14 mouse cellular contexts compared by ENCODE assay signal in the genomic region with DNA sequence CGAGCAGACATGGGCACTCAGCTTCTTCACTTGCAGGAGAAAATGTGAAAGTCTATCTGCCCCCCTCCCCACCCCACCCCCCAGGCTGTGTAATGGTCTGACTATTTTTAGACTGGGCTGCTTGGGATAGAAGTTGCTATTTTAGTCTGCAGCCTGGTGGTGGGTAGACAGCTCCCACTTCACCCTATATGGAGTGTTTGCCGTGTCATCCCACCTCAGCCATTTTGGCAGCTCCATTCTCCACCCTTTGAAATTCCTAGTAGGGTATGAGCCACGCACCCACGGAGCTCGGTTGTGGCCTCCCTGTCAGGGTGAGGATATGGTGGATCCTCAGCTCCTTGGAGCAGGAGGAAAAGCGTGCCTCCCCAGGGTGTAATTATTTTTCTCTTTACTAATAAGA. TPM values are rescaled to one million over a fixed set of nuclear protein-coding genes. Genes with fewer than 3 reads are reported as not detected.
DNase-seq lines count a peak whose midpoint lies in the region; ATAC-seq and TF ChIP-seq lines count a peak whose summit lies in the region.
"Had no signal": no experiment of that assay in that cellular context is flagged by ENCODE, and none has a peak within 500 bp of the region (broad histone marks: within the 10 kb centered on the region; RNA-seq: fewer than 3 reads in every experiment).

No protein-coding gene starts in this region.

- CTCF ChIA-PET in Patski (lab: Charles Lee): no interaction called here

- 0 out of 2 replicates have a peak, but pooled peaks have one; percentile 56 for TF ChIP-seq EP300 in heart, adult 2 months (IDR thresholded peaks at IDR 0.05; ENCODE audit: insufficient read depth, low read depth, low read length)

- H3K4me2 ChIP-seq in intestine, embryonic 16.5 days (ENCODE audit: low read depth, low read length): no peak overlapping the region
- H3K4me2 ChIP-seq in midbrain, embryonic 16.5 days (ENCODE audit: low read length): no peak overlapping the region
- H3K4me2 ChIP-seq: neural tube, embryonic 12.5 days had no signal

- peak; percentile 18 for ATAC-seq in Patski
- ATAC-seq in intestine, embryonic 16.5 days: peak; percentile 38; the same call in 1 of the 2 replicates
- ATAC-seq in midbrain, embryonic 16.5 days: no peak
- ATAC-seq: activated CD4-positive, CD25-positive, alpha-beta regulatory T cell, adult 4 months had no signal

- TF ChIP-seq CTCF in Patski (IDR thresholded peaks at IDR 0.05): no peak
- no peak for TF ChIP-seq CTCF in heart, adult 2 months (IDR thresholded peaks at IDR 0.05)

- H3K4me1 ChIP-seq in heart, adult 2 months (ENCODE audit: control insufficient read depth, insufficient read depth, low read length): peaks cover 14% of the 10 kb centered on the region
- H3K4me1 ChIP-seq in intestine, embryonic 16.5 days (ENCODE audit: control insufficient read depth, insufficient read depth, low read length): peaks cover 33% of the 10 kb centered on the region
- peaks cover 19% of the 10 kb centered on the region for H3K4me1 ChIP-seq in midbrain, embryonic 16.5 days (ENCODE audit: control insufficient read depth, insufficient read depth, low read length)

- peaks cover 41% of the 10 kb centered on the region for H3K36me3 ChIP-seq in heart, adult 2 months (ENCODE audit: control insufficient read depth, insufficient read depth, low read length)
- peaks cover 2% of the 10 kb centered on the region; the same call in 1 of the 2 replicates for H3K36me3 ChIP-seq in intestine, embryonic 16.5 days (ENCODE audit: control insufficient read depth, insufficient read depth, low read length)
- peaks cover 10% of the 10 kb centered on the region for H3K36me3 ChIP-seq in midbrain, embryonic 16.5 days (ENCODE audit: control insufficient read depth, insufficient read depth, low read length)

- in situ Hi-C loops in Patski (cut with MboI; ENCODE audit: low pct_unique_long_range_greater_than_20kb): no loop called here

- POLR2A ChIA-PET in Patski (lab: Charles Lee): no interaction called here

- H3K4me3 ChIP-seq in heart, adult 2 months: no peak overlapping the region
- no peak overlapping the region for H3K4me3 ChIP-seq in intestine, embryonic 16.5 days (ENCODE audit: low read length)
- no peak overlapping the region for H3K4me3 ChIP-seq in midbrain, embryonic 16.5 days (ENCODE audit: low read depth, low read length)
- H3K4me3 ChIP-seq: hindbrain, embryonic 10.5 days; neural tube, embryonic 12.5 days had no signal

- WGBS in heart, adult 2 months: 48% methylated on average over 6 of the region's 6 CpGs
- WGBS in intestine, embryonic 16.5 days: 68% methylated on average over 6 of the region's 6 CpGs
- 76% methylated on average over 6 of the region's 6 CpGs for WGBS in midbrain, embryonic 16.5 days

- no peaks in the 10 kb centered on the region for H3K9me3 ChIP-seq in intestine, embryonic 16.5 days (ENCODE audit: control insufficient read depth, low read length)
- H3K9me3 ChIP-seq in midbrain, embryonic 16.5 days (replicated peaks; ENCODE audit: control insufficient read depth, low read length, poor library complexity, severe bottlenecking): no peaks in the 10 kb centered on the region
- H3K9me3 ChIP-seq: hindbrain, embryonic 10.5 days; neural tube, embryonic 12.5 days had no signal

- H3K27ac ChIP-seq in heart, adult 2 months: peak overlapping the region; percentile 91
- peak overlapping the region; percentile 59 for H3K27ac ChIP-seq in intestine, embryonic 16.5 days (ENCODE audit: low read length)
- H3K27ac ChIP-seq in midbrain, embryonic 16.5 days (ENCODE audit: low read length): no peak overlapping the region
- H3K27ac ChIP-seq: hindbrain, embryonic 10.5 days; neural tube, embryonic 12.5 days had no signal

- H3K9ac ChIP-seq in heart, adult 2 months (ENCODE audit: low read depth, low read length): no peak overlapping the region
- no peak overlapping the region for H3K9ac ChIP-seq in intestine, embryonic 16.5 days (ENCODE audit: low read depth, low read length)
- no peak overlapping the region for H3K9ac ChIP-seq in midbrain, embryonic 16.5 days (ENCODE audit: low read depth, low read length)
- H3K9ac ChIP-seq: neural tube, embryonic 12.5 days had no signal

- peak; percentile 61; the same call in 1 of the 2 replicates for TF ChIP-seq POLR2A in heart, adult 2 months (IDR thresholded peaks at IDR 0.05; ENCODE audit: insufficient read depth, low read depth, low read length)

- no peaks in the 10 kb centered on the region; the same call in 1 of the 2 replicates for H3K79me2 ChIP-seq in heart, adult 2 months (replicated peaks; ENCODE audit: control insufficient read depth, insufficient read depth, low read length)

- peak; percentile 96 for DNase-seq in heart, adult 11 months
- no peak for DNase-seq in heart, adult 8-10 months (ENCODE audit: low spot score)
- DNase-seq in Patski (ENCODE audit: low read depth, low spot score): no peak
- DNase-seq in heart, adult 2 months: peak; percentile 47 to 54
- no peak for DNase-seq in testis, postnatal 10 days (ENCODE audit: low spot score)
- no peak for DNase-seq in cerebellum, postnatal 14 days
- DNase-seq: cerebellum, adult 11 months; kidney, postnatal 4 days; spleen, adult 18-20 months had no signal

- no peaks in the 10 kb centered on the region for H3K27me3 ChIP-seq in Patski
- no peaks in the 10 kb centered on the region for H3K27me3 ChIP-seq in heart, adult 2 months (ENCODE audit: control insufficient read depth, insufficient read depth, low read length)
- no peaks in the 10 kb centered on the region for H3K27me3 ChIP-seq in intestine, embryonic 16.5 days (replicated peaks; ENCODE audit: control insufficient read depth, insufficient read depth, low read length)
- no peaks in the 10 kb centered on the region for H3K27me3 ChIP-seq in midbrain, embryonic 16.5 days (ENCODE audit: control insufficient read depth, insufficient read depth, low read depth, low read length)
- H3K27me3 ChIP-seq: neural tube, embryonic 12.5 days had no signal

- intact Hi-C loops in heart, adult 2 months (cut with DNase I): loop anchor here (10.0 kb wide), 2 partner anchors 129 to 221 kb away; a partner anchor contains a TSS

RNA-seq across cellular contexts. Expression of a gene that starts 6.4 kb away (rescaled TPM):
- 10 to 100 TPM; 23.7 to 34.1 (median 28.2) TPM for total RNA-seq in heart, adult 8-10 months (2022)
- 31.4 TPM for polyA plus RNA-seq in Patski (2021)
- total RNA-seq in heart, adult 2 months (2021): 10 to 100 TPM; 25.9 to 35.7 TPM
- polyA plus RNA-seq in heart, adult 2 months (2012; rRNA removed): 30.9 and 53.1 TPM in 2 replicates
- 47.7 and 49.4 TPM in 2 replicates for polyA plus RNA-seq in intestine, embryonic 16.5 days (2015; fragmentation: Nextera tagmentation; extraction: Ambion mirVana)
- polyA plus RNA-seq in midbrain, embryonic 16.5 days (2015; fragmentation: Nextera tagmentation; extraction: Ambion mirVana): 139 and 148 TPM in 2 replicates

Comparison
In these comparisons a context has a peak if more than half of its experiments do, and no peak if none do; other contexts are left out.
1. DNase-seq: peak in heart, adult 11 months (single experiment) and heart, adult 2 months (2 of 2); none in heart, adult 8-10 months (single experiment), Patski (single experiment), testis, postnatal 10 days (single experiment) and cerebellum, postnatal 14 days (0 of 2).